Mouse (Mus musculus) hindbrain, embryonic 16.5 days (tissue): ENCODE measurements around the gene Mcam. TPM values are rescaled to one million over a fixed set of nuclear protein-coding genes. Genes with fewer than 3 reads are reported as not detected.

Experiments used
- ATAC-seq: fragments of 200-750 bp; cut with Nextera tagmentation; 2 replicates; pipeline ENCODE4 v1.8.0; 2017; ENCODE audit warnings: moderate TSS enrichment, moderate library complexity
- H3K27ac ChIP-seq: fragments of 300-500 bp; sonication (generic); 2 replicates; pipeline ENCODE4 v1.5.1; 2014; ENCODE audit warnings: low read depth, mild to moderate bottlenecking, control low read depth, low read length, moderate library complexity
- H3K27me3 ChIP-seq: fragments of 300-500 bp; sonication (generic); replicated peaks from 2 replicates; pipeline ENCODE4 v1.6.1; 2014; ENCODE audit warnings: low read length; ENCODE audit not compliant: control insufficient read depth, insufficient read depth
- H3K36me3 ChIP-seq: fragments of 300-500 bp; sonication (generic); 2 replicates; pipeline ENCODE4 v1.6.1; 2014; ENCODE audit warnings: mild to moderate bottlenecking, low read length, moderate library complexity, mixed read lengths; ENCODE audit not compliant: control insufficient read depth, insufficient read depth
- H3K4me1 ChIP-seq: fragments of 300-500 bp; sonication (generic); 2 replicates; pipeline ENCODE4 v1.6.1; 2014; ENCODE audit warnings: low read depth, low read length; ENCODE audit not compliant: control insufficient read depth, insufficient read depth
- H3K4me2 ChIP-seq: fragments of 300-500 bp; sonication (generic); 2 replicates; pipeline ENCODE4 v1.6.1; 2014; ENCODE audit warnings: mild to moderate bottlenecking, low read length, control low read depth, moderate library complexity
- H3K4me3 ChIP-seq: fragments of 300-500 bp; sonication (generic); 2 replicates; pipeline ENCODE4 v1.5.1; 2014; ENCODE audit warnings: mild to moderate bottlenecking, low read length, control low read depth, moderate library complexity
- H3K9ac ChIP-seq: fragments of 300-500 bp; sonication (generic); 2 replicates; pipeline ENCODE4 v1.6.1; 2014; ENCODE audit warnings: low read depth, mild to moderate bottlenecking, control low read depth, low read length, moderate library complexity
- H3K9me3 ChIP-seq: fragments of 300-500 bp; sonication (generic); 2 replicates; pipeline ENCODE4 v1.6.1; 2014; ENCODE audit warnings: mild to moderate bottlenecking, low read length, moderate library complexity; ENCODE audit not compliant: control insufficient read depth
- WGBS: fragments of 180-500 bp; shearing (Covaris S2); extraction: QIAGEN DNeasy Blood & Tissue Kit; methylation state at CpG from one replicate; pipeline ENCODE4 v1.1.7; 2014; 5-methylcytosine and 5-hydroxymethylcytosine counted together
- polyA plus RNA-seq: library from polyadenylated mRNA; unstranded; fragments of >200 nt; fragmentation: Nextera tagmentation; extraction: Ambion mirVana; gene quantifications from 2 replicates; pipeline ENCODE4 v1.2.1, GENCODE M21; 2015

Gene Mcam
- polyA plus RNA-seq, 1 experiment from 2014 or later = 12.3 TPM

DNA sequence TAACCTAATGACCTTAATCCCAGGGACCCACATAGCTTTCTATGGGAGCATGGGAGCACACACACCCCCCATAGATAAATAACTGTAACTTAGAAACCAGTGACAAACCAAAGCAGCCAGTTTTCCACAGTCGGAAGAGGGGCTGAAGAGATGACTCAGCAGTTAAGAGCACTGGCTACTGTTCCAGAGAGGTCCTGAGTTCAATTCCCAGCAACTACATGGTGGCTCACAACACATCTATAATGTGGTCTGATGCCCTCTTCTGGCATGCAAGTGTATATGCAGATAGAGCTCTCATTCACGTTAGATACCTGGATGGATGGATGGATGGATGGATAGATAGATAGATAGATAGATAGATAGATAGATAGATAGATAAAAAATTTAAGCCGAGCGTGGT lies 18.1 kb upstream of the Mcam start:
- Histone ChIP-seq H3K9ac (no peak overlapping the region), H3K9me3 (no peaks in the 10 kb centered on the region), H3K27me3 (no peaks in the 10 kb centered on the region), H3K4me2 (no peak overlapping the region), H3K4me1 (no peaks in the 10 kb centered on the region; the same call in 1 of the 2 replicates), H3K4me3 (no peak overlapping the region), H3K27ac (no peak overlapping the region), H3K36me3 (no peaks in the 10 kb centered on the region)
- ATAC-seq = no peak
- WGBS = 93% methylated on average over 4 of the region's 4 CpGs

DNA sequence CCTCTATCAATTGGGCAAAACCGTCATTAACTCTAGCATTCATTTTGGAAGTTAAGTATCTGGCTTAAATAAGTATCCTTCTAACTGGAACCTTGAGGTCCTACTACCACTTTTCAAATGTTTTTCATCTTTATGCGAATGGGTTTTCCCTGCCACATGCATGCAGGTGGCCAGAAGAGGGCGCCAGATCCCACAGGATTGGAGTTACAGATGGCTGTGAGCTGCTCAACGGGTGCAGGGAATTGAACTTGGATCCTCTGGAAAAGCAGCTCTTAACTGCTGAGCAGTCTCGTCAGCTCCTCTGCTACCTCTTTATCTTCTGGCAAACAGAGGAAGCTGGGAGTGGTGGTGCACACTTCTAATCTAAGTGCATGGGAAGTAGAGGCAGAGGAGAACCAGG lies 15.3 kb upstream of the Mcam start:
- Histone ChIP-seq H3K36me3 (no peaks in the 10 kb centered on the region), H3K9ac (no peak overlapping the region), H3K27me3 (no peaks in the 10 kb centered on the region), H3K4me1 (no peaks in the 10 kb centered on the region), H3K27ac (no peak overlapping the region), H3K4me3 (no peak overlapping the region), H3K9me3 (no peaks in the 10 kb centered on the region), H3K4me2 (no peak overlapping the region)
- ATAC-seq = no peak
- 51% methylated on average over 5 of the region's 5 CpGs for WGBS

DNA sequence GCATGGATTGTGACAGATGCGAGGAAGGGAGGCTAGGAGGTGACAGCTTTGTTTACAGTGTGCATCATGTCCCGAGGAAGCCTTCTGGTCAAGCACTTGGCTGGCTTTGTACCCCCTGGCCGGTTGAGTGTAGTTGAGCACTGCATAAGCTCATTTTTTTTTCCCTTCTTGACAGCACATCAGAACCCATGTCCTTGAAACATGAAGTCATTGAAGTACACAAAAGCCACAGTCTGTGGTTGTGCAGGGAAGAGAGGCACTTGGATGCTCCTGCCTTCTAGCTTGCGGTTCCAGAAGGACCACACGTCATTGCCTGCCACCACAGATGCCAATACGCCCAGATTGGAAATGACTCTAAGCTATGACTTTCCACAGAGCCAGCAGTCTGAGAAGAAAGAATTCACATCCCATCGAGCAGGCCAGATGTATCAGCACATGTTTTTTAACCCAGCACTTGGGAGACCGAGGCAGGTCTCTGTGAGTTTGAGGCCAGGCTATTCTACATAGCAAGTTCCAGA lies 14.3 kb upstream of the Mcam start:
- no peak for ATAC-seq
- Histone ChIP-seq H3K36me3 (no peaks in the 10 kb centered on the region), H3K27me3 (no peaks in the 10 kb centered on the region), H3K4me2 (no peak overlapping the region), H3K9ac (no peak overlapping the region), H3K4me1 (no peaks in the 10 kb centered on the region), H3K27ac (no peak overlapping the region), H3K9me3 (no peaks in the 10 kb centered on the region), H3K4me3 (no peak overlapping the region)
- 81% methylated on average over 8 of the region's 8 CpGs for WGBS

DNA sequence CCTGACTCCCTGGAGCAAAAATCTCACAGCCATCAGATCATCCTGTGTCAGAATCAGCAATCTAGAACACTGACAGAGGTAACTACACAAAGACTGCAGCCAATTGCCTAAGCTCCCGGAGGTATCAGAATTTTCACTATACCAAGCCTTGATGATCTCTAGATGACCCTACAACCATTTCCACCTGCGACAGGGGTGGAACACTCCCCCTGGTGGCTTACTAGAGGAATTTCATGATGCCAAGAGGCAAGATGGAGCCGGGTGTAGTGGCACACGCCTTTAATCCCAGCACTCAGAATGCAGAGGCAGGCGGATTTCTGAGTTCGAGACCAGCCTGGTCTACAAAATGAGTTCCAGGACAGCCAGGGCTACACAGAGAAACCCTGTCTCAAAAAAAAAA lies 10.0 kb upstream of the Mcam start:
- Histone ChIP-seq H3K9me3 (no peaks in the 10 kb centered on the region), H3K4me1 (peaks cover 4% of the 10 kb centered on the region; the same call in 1 of the 2 replicates), H3K4me2 (no peak overlapping the region), H3K27me3 (no peaks in the 10 kb centered on the region), H3K4me3 (no peak overlapping the region), H3K9ac (no peak overlapping the region), H3K27ac (no peak overlapping the region), H3K36me3 (no peaks in the 10 kb centered on the region)
- 73% methylated on average over 6 of the region's 6 CpGs for WGBS
- no peak for ATAC-seq

DNA sequence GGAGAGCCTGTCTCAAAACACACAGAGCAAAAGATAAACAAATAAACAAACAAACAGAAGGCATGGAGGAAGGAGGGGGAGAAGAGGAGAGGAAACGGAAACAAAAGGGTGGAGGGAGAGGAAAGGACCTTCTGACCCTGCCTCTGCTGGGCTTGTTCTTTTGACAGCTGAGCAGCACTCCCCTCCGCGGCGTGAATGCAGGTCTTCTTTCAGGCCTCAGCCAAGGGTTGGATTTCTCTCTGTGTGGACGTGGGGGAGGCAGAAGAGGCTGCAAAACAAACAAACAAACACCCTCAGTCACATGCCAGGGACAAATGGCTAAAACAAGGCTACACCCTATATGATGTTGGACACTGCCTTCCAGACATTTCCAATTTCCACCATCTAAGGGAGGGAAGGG lies 9.2 kb upstream of the Mcam start:
- Histone ChIP-seq H3K4me3 (no peak overlapping the region), H3K27ac (no peak overlapping the region), H3K9me3 (no peaks in the 10 kb centered on the region), H3K4me2 (no peak overlapping the region), H3K27me3 (no peaks in the 10 kb centered on the region), H3K4me1 (peaks cover 7% of the 10 kb centered on the region), H3K9ac (no peak overlapping the region), H3K36me3 (no peaks in the 10 kb centered on the region)
- WGBS = 27% methylated on average over 5 of the region's 5 CpGs
- ATAC-seq = no peak

DNA sequence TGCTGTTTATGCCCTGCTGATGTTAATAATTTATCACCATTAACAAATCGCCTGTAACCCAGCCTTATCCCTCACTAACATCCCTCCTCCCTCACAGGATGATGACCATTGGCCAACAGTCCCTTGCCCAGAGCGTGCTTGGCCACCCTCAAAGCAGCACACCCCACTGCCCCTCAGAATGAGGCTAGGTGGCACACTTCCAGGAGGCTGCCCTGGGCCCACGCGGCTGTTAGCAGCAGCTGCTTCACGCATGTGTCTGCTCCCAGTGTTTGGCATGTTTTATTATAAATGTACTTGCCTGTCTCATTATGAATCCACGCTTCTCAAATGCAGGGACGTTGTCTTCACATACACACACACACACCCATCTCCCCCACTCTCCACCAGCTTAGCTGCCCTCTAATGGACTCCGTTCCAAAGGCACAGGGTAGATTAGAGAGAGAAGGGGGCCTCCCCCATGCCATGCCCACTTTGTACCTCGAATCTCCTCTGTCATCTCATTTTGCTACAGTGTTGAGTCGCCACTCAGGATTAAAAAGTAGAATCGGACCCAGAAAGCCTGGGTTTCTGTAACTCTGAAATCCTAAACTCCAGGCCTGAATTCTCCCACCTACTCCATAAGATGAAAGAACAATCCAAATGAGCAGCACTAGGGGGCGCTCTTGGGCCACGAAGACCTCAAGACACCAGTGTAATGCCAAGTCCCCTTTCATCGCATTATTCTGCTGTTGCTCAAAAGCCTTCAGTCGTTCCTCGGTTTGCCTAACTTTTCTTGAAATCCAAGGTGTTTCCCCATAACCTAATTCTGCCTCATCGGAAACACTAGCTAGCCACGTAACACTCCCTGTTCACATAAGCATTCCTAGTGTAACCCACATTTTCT lies 8.5 kb upstream of the Mcam start:
- H3K4me1 ChIP-seq = peaks cover 13% of the 10 kb centered on the region
- no peaks in the 10 kb centered on the region; the same call in 1 of the 2 replicates for H3K27me3 ChIP-seq
- H3K4me2 ChIP-seq = peak overlapping the region; percentile 38
- peak; percentile 81 for ATAC-seq
- no peak overlapping the region for H3K4me3 ChIP-seq
- no peak overlapping the region for H3K27ac ChIP-seq
- H3K9ac ChIP-seq = no peak overlapping the region
- H3K36me3 ChIP-seq = no peaks in the 10 kb centered on the region
- H3K9me3 ChIP-seq = no peaks in the 10 kb centered on the region
- WGBS = 24% methylated on average over 18 of the region's 18 CpGs

DNA sequence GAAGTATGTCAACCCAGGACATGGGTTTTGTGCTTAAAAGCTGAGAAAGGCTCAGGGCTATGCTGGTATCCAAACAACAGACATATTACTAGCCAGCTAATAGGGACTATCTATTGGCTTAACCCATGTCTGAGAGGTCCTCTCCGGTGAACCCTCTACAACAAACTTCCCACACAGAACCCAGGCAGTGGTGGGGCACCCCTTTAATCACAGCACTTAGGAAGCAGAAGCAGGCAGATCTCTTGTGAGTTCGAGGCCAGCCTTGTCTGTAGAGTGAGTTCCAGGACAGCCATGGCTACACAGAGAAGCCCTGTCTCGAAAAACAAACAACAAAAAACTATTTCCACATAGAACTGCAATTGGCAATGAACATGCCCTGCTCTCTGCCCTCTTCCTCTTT lies 7.5 kb upstream of the Mcam start:
- no peak overlapping the region for H3K27ac ChIP-seq
- ATAC-seq = no peak
- H3K36me3 ChIP-seq = no peaks in the 10 kb centered on the region
- H3K4me3 ChIP-seq = no peak overlapping the region
- no peaks in the 10 kb centered on the region for H3K9me3 ChIP-seq
- no peak overlapping the region for H3K9ac ChIP-seq
- 87% methylated on average over 3 of the region's 3 CpGs for WGBS
- H3K4me2 ChIP-seq = no peak overlapping the region
- H3K27me3 ChIP-seq = peaks cover 4% of the 10 kb centered on the region; the same call in 1 of the 2 replicates
- peaks cover 13% of the 10 kb centered on the region for H3K4me1 ChIP-seq

DNA sequence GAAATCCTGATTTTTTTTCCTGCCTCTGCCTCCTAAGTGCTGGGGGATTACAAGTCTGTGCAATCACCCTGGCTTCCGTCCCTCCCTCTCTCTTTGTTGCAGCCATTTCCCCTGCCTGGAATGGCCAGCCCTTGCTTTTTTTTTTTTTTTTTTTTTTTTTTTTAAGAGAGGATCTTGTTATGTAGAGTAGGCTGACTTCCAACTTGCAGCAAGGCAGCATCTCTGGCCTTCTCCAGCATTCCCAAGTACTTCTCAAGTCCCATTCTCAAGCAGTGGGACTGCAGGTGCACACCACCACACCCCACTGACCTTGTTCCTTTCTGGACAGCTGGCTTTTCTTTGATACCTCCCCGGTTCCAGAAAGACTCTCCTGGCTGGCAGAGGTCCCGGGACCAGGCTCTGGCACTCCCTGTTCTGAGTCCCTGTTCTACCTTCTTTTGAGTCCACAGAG lies 6.9 kb upstream of the Mcam start:
- Histone ChIP-seq H3K4me2 (no peak overlapping the region), H3K4me3 (no peak overlapping the region), H3K9ac (no peak overlapping the region), H3K4me1 (peaks cover 13% of the 10 kb centered on the region), H3K36me3 (no peaks in the 10 kb centered on the region), H3K9me3 (no peaks in the 10 kb centered on the region), H3K27ac (no peak overlapping the region), H3K27me3 (peaks cover 6% of the 10 kb centered on the region; the same call in 1 of the 2 replicates)
- 58% methylated on average over 3 of the region's 3 CpGs for WGBS
- no peak for ATAC-seq

DNA sequence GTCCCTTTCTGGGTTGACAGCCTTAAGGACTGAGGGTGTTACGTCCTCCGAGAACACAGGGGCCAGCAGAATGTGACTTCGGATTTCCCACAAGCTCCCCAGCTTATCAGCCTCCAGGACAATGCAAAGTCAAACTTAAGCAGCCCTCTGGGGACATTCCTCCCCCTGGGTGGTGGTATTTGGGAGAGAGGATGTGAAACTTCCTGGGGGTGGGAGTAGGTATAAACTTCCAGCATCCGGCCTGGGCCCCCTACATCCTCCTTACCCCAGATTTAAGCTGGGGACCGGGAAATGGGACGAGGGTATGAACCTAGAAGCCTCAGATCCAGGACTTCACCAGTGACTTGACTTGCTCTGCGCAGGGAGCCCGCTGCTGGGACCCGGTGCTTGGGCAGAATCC lies 4.6 kb upstream of the Mcam start:
- 16% methylated on average over 9 of the region's 9 CpGs for WGBS
- Histone ChIP-seq H3K27ac (peak overlapping the region; percentile 14; the same call in 1 of the 2 replicates), H3K36me3 (no peaks in the 10 kb centered on the region)

More for the DNA sequence above, 4.6 kb upstream of the Mcam start:
- peak overlapping the region; percentile 61 for H3K4me2 ChIP-seq
- H3K9ac ChIP-seq = peak overlapping the region; percentile 57
- H3K4me3 ChIP-seq = peak overlapping the region; percentile 34
- peaks cover 29% of the 10 kb centered on the region for H3K4me1 ChIP-seq
- peaks cover 19% of the 10 kb centered on the region for H3K27me3 ChIP-seq
- ATAC-seq = no peak
- H3K9me3 ChIP-seq = no peaks in the 10 kb centered on the region
